Mouse (Mus musculus) thymus, postnatal 4 days (tissue): ENCODE data around the gene Zc3h7a.

Experiments
- DNase-seq: peaks from one replicate; pipeline ENCODE4 v3.0.0; 2021

Gene Zc3h7a

DNA sequence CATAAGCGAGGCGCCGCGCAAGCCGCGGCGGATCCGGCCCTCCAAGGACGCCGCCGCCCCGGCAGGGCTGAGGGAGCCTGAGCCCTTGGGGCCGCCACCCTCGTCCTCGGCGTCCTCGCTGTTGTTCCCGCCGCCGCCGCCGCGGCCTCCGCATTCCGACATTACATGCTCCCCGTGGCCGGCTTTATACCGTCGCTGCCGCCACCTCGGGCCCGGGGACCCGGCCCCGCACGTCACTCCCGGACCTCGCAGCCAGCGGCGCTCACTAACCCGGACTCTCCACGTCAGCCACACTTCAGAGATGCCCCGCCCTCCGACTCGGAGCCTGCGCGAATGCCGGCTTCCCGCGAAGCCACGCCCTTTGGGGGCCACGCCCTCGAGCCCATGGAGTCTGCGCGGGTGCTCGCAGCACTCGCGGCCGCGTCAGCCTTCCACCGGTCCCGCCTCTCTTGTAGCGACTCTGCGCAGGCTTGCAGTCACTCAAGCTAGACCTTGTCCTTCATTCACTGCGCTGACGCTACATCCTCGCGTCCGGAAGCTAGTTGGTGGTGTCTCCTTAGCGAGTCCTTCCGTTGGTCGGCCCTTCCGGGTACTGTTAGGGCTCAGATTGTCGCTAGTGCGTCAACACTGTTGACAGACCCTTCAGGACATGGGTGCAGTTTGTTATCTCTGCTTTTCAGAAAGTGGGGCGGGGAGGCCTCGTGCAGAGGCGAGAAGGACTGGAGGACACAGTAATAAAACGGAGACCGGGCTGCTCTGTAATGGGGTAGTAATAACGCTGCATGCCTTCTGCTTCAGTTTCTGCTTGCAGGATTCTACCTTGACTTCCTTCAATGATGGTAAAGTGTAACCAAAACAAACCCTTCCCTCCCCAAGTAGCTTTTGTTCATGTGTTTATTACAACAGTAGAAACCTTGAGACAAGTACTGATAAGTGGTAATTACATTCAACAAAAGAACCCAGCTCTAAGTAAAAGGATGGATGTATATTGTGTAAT lies 41.5 kb downstream of the Zc3h7a start, which contains the start of gene Txndc11:
Txndc11 (minus strand) TSS at position 303 of the 997 bp plus-strand sequence.
- DNase-seq: peak; percentile 100

DNA sequence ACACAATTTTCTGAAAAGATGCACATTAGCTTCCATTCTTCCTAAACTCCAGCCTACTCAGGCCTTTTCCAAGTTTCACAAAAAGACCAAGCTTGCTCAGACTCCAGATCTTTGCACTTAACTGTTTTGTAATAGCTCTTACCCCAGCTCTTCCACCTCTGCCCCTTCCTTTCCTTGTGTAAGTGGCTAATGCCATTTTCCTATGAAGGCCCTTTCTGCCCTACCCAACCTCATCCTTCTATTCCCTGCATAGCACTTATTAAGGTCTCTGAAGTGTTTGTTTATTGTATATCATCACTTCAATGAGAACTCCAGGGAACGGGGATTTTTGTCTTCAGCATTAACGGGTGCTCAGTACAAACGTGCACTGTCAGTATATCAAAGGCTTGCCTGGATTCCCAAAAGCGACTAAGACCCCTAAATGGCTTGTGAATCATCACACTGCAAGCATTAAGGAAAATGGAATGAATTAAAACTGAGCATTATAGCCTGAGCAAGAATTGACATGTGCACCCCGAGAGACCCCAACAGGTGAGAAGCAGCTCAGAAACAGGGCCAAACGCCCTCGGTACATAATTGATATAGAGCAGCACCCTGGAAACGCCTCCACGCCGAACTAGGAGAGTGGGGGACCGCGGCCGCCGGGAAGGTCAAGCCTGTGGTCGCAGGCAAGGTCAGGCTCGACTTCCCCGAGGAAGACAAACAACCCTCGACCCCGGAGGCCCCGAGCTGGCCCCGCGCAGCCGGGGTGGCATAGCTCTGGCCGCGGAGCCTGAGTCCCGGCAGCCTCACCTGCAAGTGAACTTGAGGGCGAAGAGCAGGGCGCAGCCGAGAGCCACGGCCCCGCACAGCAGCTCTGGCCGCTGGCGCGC lies 42.5 kb downstream of the Zc3h7a start:
- no peak for DNase-seq

- no peak for DNase-seq
Observed at GRCm38 (mm10) chr16:11132839-11133238, 43.4 kb downstream of the Zc3h7a start.

GRCm38 (mm10) chr16:11128301-11128700 lies 47.9 kb downstream of the Zc3h7a start:
- no peak for DNase-seq

DNA sequence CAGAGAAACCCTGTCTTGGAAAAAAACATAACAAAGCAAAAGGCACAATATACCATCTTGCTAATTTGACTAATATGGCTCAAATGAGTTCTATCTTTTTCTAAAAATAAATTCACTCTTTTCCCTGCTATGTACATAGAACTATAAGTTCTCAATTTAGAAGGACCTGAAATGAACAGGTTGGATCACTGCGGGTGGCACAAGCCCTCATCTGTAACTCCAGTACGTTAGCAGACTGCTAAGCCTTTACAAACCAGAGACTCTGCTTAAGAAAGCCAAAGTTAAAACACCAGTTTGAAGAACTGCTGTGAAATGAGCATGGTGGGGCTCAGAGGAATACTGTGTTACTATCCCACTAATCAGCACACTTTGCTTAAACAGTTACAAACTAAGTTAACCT lies 50.8 kb downstream of the Zc3h7a start:
- DNase-seq: no peak

DNA sequence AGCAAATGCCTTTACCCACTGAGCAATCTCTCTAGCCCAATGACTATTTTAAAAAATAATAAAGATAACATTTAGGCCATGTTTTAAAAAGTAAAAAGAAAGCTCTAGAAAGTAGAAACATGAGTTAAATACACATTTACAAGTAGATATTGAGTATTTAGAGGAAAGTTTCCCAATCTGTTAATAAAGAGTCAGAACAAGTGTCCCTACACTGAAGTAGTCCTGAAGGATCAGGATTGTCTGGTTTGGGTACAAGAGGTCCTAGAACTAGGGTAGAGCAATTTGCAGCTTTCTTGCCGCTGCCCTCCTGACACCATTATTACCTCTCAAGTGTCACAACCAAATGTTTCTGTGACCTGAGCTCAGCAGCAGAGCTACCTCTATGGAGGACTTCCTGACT lies 52.1 kb downstream of the Zc3h7a start:
- no peak for DNase-seq

DNA sequence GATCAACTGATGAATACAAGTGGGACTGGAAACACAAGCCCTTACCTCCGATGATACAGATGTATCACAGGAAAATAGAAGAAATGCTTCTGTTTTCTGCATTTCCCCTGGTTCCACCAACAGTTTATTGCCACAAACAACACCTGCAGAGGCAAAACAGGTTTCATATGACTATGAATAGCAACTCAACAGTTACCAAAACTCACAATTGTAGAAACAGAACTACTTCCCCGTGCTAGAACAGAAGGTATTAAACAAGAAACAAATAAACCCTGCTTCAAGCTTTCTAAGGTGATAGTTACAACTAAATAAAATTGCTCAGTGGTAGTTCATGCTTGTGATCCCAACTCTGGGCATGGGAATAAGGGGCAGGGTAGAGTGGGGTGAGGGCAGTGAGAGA lies 53.6 kb downstream of the Zc3h7a start:
- DNase-seq: no peak

GRCm38 (mm10) chr16:11109198-11109740 lies 66.9 kb downstream of the Zc3h7a start:
- no peak for DNase-seq

GRCm38 (mm10) chr16:11104905-11105304 lies 71.3 kb downstream of the Zc3h7a start:
- no peak for DNase-seq

DNA sequence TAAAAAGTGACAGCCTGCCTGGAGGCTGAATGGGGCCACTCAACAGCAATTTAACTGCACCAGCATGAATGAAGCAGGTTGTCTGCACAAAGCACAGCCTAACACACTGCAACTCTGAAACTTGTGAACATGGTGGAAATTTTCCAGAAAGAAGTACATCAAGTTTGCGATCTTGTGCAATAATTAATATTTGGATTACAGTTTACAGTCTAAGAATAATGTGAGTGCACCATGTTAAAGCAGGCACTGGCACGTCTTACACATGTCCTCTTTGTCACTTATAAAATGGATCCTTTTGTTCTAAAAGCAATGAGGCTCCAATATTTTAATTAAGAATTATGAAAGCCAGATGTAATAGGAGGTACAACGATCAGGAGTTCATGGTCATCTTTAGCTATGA lies 78.9 kb downstream of the Zc3h7a start:
- no peak for DNase-seq

DNA sequence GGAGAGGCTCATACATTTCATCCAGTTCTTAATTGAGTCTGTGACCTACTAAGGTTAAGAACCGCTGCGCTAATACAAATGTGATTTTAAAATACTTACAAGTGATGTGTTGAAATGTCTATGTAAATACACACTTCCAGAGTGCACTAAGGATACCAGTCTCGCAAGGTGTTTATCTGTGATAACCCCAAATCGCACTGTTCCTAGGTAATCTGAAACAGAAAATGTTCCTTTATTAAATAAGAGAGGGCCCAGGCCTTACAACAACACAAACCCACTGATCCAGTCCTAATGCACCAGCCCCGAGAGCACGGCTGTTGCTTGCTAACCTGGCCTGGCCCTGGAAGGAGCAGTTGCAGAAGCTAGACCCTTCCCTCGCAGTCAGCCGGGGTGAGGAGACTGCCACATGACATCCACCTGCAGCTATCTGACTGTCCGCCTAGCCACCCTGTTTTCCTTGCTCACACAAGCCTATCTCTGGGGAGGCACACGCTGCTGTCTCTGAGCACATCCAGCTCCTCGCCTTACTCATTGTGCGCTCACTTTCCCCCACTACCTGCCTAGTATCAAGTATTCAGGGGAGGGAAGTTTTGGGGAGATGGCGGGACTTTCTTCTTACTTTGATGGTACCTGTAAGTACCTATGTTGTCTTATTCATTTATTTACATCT lies 82.3 kb downstream of the Zc3h7a start:
- DNase-seq: no peak

- no peak for DNase-seq
Observed at GRCm38 (mm10) chr16:11092523-11092922, 83.7 kb downstream of the Zc3h7a start.

DNA sequence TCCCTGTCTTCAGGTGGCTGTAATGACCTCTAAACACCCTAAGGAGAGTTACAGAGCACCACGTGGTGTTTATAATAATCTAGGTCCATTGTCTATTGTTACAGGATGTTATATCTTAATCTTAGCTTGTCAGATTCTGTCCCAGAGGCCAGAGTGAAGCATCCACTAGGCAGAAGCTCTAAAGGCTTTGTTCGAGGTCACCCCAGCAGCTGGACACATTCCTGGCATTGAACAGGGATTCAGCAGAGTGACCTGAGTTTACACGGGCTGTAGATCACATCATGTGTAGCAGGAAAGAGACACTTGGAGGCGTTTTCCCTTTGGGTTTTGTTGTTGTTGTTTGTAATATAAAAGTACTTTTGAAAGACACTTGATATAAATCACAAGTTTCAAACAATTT lies 84.1 kb downstream of the Zc3h7a start:
- DNase-seq: no peak

- no peak for DNase-seq
Observed at GRCm38 (mm10) chr16:11090836-11091570, 85.2 kb downstream of the Zc3h7a start.

DNA sequence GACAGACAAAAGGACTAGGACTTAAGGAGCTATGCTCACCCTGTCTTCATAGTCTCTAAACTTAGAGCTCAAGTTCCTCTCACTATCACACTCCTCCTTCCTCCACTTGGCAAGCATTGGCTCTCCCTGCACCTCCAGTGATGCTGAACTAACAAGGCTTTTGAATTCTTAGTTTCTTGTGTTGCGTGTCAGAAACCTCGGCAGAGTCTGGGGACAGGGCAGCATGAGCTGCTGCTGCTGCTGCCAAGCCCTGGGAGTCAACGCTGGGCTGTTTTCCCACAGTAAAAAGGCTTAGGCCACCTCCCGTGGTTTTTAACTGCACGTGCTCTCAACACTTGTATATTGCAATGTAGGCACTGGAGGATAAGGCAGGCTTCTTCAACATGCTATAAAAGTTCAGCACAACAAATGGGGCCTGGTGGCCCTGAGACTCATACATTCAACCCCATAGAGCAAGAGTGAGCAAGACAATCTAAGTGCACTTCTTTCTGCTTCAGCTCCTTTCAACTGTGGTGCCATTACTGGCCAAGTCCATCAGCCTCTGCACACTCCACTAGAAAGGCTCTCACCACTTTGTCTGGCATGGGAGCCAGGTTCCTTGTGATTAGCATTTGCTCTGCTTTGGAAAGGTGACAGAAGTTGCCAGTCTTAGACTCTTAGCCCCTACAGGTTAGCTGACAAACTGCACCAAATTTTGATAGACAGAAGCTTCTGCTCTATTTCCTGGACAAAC lies 89.2 kb downstream of the Zc3h7a start:
- DNase-seq: no peak
